Mouse (Mus musculus) MEL (cell line): ENCODE data around the gene Mrpl46. TPM values are rescaled to one million over a fixed set of nuclear protein-coding genes. Genes with fewer than 3 reads are reported as not detected.

ENCODE experiments used
- DNase-seq: peaks from one replicate; pipeline ENCODE4 v3.0.0; 2011; ENCODE audit warnings: low read depth, low spot score
- H3K27ac ChIP-seq: 2 replicates; pipeline ENCODE4 v1.5.1; 2012; ENCODE audit warnings: low read depth, mild to moderate bottlenecking, control low read depth, low read length, moderate library complexity; ENCODE audit not compliant: control insufficient read depth
- H3K27me3 ChIP-seq, 2 experiments: fragments of 150-350 bp in 1 of 2; sonication (generic) in 1 of 2; 2 replicates each; pipeline ENCODE4 v1.6.1; 2012; ENCODE audit warnings: low read length in 2 of 2, mild to moderate bottlenecking in 2 of 2, improper control_type of control experiment in 1 of 2, moderate library complexity in 1 of 2; ENCODE audit not compliant: insufficient read depth in 2 of 2, control insufficient read depth in 1 of 2
- H3K36me3 ChIP-seq, 2 experiments: 2 replicates each; pipeline ENCODE4 v1.6.1; 2012 to 2014; ENCODE audit warnings: low read length in 2 of 2, improper control_type of control experiment in 1 of 2, inconsistent platforms in 1 of 2, mild to moderate bottlenecking in 1 of 2; ENCODE audit not compliant: insufficient read depth in 2 of 2, control insufficient read depth in 1 of 2
- H3K4me1 ChIP-seq, 2 experiments: fragments of 150-350 bp in 1 of 2; sonication (generic) in 1 of 2; 2 replicates each; pipeline ENCODE4 v1.6.1; 2012; ENCODE audit warnings: low read length in 2 of 2, improper control_type of control experiment in 1 of 2, mild to moderate bottlenecking in 1 of 2; ENCODE audit not compliant: insufficient read depth in 2 of 2, control insufficient read depth in 1 of 2
- H3K4me3 ChIP-seq, 2 experiments: fragments of 150-350 bp in 1 of 2; sonication (generic) in 1 of 2; 2 replicates each; pipeline ENCODE4 v1.5.1; 2012; ENCODE audit warnings: low read depth in 2 of 2, low read length in 2 of 2, mild to moderate bottlenecking in 2 of 2, moderate library complexity in 2 of 2, control low read depth in 1 of 2, improper control_type of control experiment in 1 of 2; ENCODE audit not compliant: control insufficient read depth in 1 of 2, insufficient read depth in 1 of 2
- H3K79me2 ChIP-seq: 2 replicates; pipeline ENCODE4 v1.6.1; 2012; ENCODE audit warnings: mild to moderate bottlenecking, low read length, moderate library complexity; ENCODE audit not compliant: control insufficient read depth, poor library complexity, insufficient read depth
- H3K9ac ChIP-seq: 2 replicates; pipeline ENCODE4 v1.6.1; 2012; ENCODE audit warnings: low read depth, mild to moderate bottlenecking, control low read depth, low read length, moderate library complexity; ENCODE audit not compliant: control insufficient read depth, poor library complexity, severe bottlenecking
- H3K9me3 ChIP-seq: fragments of 150-350 bp; sonication (generic); replicated peaks from 2 replicates; pipeline ENCODE4 v1.6.1; 2012; ENCODE audit warnings: mild to moderate bottlenecking, low read length, improper control_type of control experiment, moderate library complexity; ENCODE audit not compliant: insufficient read depth
- ELF1 ChIP-seq: IDR thresholded peaks from 2 replicates; pipeline ENCODE4 v1.6.1; 2014; ENCODE audit warnings: low read depth, mild to moderate bottlenecking, inconsistent platforms, low read length, improper control_type of control experiment, moderate library complexity
- ETS1 ChIP-seq: IDR thresholded peaks from 2 replicates; pipeline ENCODE4 v1.6.1; 2012; ENCODE audit warnings: low read depth, mild to moderate bottlenecking, inconsistent platforms, low read length, improper control_type of control experiment, moderate library complexity
- JUND ChIP-seq: IDR thresholded peaks from 2 replicates; pipeline ENCODE4 v1.6.1; 2011; ENCODE audit warnings: low read depth, mild to moderate bottlenecking, improper control_type of control experiment, low read length
- MAFK ChIP-seq: IDR thresholded peaks from 2 replicates; pipeline ENCODE4 v1.6.1; 2011; ENCODE audit warnings: low read depth, mild to moderate bottlenecking, low read length, improper control_type of control experiment, borderline replicate concordance
- MAX ChIP-seq: IDR thresholded peaks from 2 replicates; pipeline ENCODE4 v1.6.1; 2011; ENCODE audit warnings: low read length, improper control_type of control experiment
- MYB ChIP-seq: IDR thresholded peaks from 2 replicates; pipeline ENCODE4 v1.6.1; 2011; ENCODE audit warnings: mild to moderate bottlenecking, low read depth, low read length, improper control_type of control experiment
- POLR2A ChIP-seq, 2 experiments: IDR thresholded peaks; 2 replicates each; pipeline ENCODE4 v1.6.1; 2011 to 2012; ENCODE audit warnings: low read length in 2 of 2, mild to moderate bottlenecking in 2 of 2, control low read depth in 1 of 2, improper control_type of control experiment in 1 of 2, low read depth in 1 of 2, moderate library complexity in 1 of 2; ENCODE audit not compliant: control insufficient read depth in 1 of 2, insufficient read depth in 1 of 2, poor library complexity in 1 of 2
- POLR2AphosphoS2 ChIP-seq: IDR thresholded peaks from 2 replicates; pipeline ENCODE4 v1.6.1; 2011; ENCODE audit warnings: low read length, improper control_type of control experiment
- POLR2AphosphoS5 ChIP-seq: IDR thresholded peaks from 2 replicates; pipeline ENCODE4 v1.6.1; 2012; ENCODE audit warnings: low read depth, borderline replicate concordance, mild to moderate bottlenecking, inconsistent platforms, low read length, moderate library complexity, mixed read lengths
- RCOR1 ChIP-seq: IDR thresholded peaks from 2 replicates; pipeline ENCODE4 v1.6.1; 2012; ENCODE audit warnings: low read depth, mild to moderate bottlenecking, inconsistent platforms, low read length, improper control_type of control experiment
- TCF12 ChIP-seq: IDR thresholded peaks from 2 replicates; pipeline ENCODE4 v1.6.1; 2014; ENCODE audit warnings: low read depth, mild to moderate bottlenecking, inconsistent platforms, low read length, improper control_type of control experiment, moderate library complexity
- ZC3H11A ChIP-seq: IDR thresholded peaks from 2 replicates; pipeline ENCODE4 v1.6.1; 2012; ENCODE audit warnings: low read depth, mild to moderate bottlenecking, inconsistent platforms, low read length, improper control_type of control experiment
- ZNF384 ChIP-seq: IDR thresholded peaks from 2 replicates; pipeline ENCODE4 v1.6.1; 2012; ENCODE audit warnings: low read depth, mild to moderate bottlenecking, inconsistent platforms, low read length, improper control_type of control experiment
- polyA plus RNA-seq, 2 experiments: library from polyadenylated mRNA; stranded (reverse) in 1 of 2; unstranded in 1 of 2; fragments of >175 nt in 1 of 2; fragments of >200 nt in 1 of 2; gene quantifications; 2 replicates each; pipeline versions ENCODE4 v1.2.1 to v1.2.4; 2012; ENCODE audit warnings: low replicate concordance in 2 of 2, low read depth in 1 of 2; ENCODE audit not compliant: insufficient read length in 2 of 2, insufficient read depth in 1 of 2, missing spikeins in 1 of 2
- total RNA-seq: library from RNA; depleted of rRNA; stranded (reverse); fragments of 300-350 nt; gene quantifications from 2 replicates; pipeline ENCODE4 v1.2.3, GENCODE M21; 2012

The Mrpl46 gene
- total and polyA plus RNA-seq, 3 experiments, result 67.2 to 70.8 TPM; not detected in 1

- no peaks in the 10 kb centered on the region for H3K4me1 ChIP-seq
- no peak overlapping the region for H3K4me3 ChIP-seq
- no peaks in the 10 kb centered on the region for H3K9me3 ChIP-seq
- H3K79me2 ChIP-seq, result no peaks in the 10 kb centered on the region
- no peak for DNase-seq
- no peak overlapping the region for H3K27ac ChIP-seq
- peaks cover 3 to 6% of the 10 kb centered on the region in 2 experiments for H3K27me3 ChIP-seq
- H3K9ac ChIP-seq, result no peak overlapping the region
- H3K36me3 ChIP-seq, result no peaks in the 10 kb centered on the region
- no peak for TF ChIP-seq POLR2AphosphoS2
- TF ChIP-seq ZNF384, result no peak
- no peak for TF ChIP-seq ZC3H11A
- no peak for TF ChIP-seq RCOR1
- TF ChIP-seq MAFK, result no peak
- no peak for TF ChIP-seq ETS1
- TF ChIP-seq MAX, result no peak
- TF ChIP-seq TCF12, result no peak
Observed at GRCm38 (mm10) chr7:78763801-78764200, 19.5 kb downstream of the Mrpl46 start.

DNA sequence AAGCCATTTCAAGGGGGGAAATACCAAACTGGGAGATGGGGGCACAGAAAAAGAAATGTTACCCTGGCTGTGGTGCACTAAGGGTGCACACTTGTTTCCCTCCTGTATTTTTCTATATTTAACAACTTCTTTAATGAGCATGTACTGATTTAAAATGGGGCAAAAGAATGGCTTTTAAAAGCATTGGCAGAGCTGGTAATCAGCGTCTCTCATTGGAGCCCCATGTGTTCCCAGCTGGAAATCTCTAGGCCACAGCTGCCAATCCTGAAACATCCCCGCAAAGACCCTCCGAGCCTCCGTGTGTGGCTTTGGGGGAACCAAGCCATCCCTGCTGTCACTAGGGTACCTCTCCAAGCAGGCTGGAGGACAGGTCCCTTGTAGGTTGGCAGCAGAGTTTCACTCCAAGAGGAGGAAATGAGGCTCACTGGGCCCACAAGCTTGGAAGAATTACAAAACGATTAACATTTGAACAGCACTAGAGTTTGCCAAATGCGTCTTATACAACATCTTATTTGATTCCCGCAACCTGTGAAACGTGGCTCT, 28.8 kb downstream of the Mrpl46 start:
- DNase-seq, result no peak
- Histone ChIP-seq H3K36me3 (no peaks in the 10 kb centered on the region), H3K4me1 (no peaks in the 10 kb centered on the region), H3K9ac (no peak overlapping the region), H3K4me3 (no peak overlapping the region), H3K27me3 (peaks cover 2 to 7% of the 10 kb centered on the region in 2 experiments), H3K27ac (no peak overlapping the region), H3K9me3 (no peaks in the 10 kb centered on the region), H3K79me2 (no peaks in the 10 kb centered on the region)
- TF ChIP-seq JUND, result no peak
- no peak for TF ChIP-seq MYB

DNA sequence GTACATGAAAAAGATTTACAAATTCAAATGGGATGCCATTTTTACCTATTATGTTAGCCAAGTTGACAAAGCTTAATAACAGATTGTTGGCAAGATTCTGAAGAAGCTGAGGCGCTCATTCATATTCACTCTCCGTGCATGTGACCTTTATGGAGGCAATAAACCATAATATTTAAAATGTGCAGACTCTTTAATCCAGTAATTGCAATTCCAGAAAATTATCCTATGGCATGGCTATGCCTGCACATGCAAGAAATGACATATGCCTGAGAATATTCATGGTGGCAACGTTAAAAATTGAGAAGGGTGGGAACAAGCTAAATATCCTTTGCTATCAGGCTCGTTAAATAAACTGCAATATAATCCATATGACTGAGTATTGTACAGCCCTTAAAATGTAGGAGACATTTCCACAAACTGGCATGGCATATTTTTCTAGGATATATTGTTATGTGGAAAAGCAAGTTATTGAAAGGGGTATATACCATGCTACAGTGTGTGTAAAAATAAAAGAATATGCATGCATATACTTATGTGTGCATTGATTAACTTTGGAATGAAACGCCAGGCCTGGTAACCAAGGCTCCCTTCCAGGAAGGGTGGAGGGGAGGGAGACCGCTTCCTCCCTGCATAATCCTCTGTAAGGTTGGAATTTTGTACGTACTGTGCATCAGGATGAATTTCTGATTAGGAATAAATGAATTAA, 29.4 kb downstream of the Mrpl46 start:
- Histone ChIP-seq H3K4me1 (no peaks in the 10 kb centered on the region), H3K79me2 (no peaks in the 10 kb centered on the region), H3K36me3 (no peaks in the 10 kb centered on the region), H3K27me3 (peaks cover 2 to 4% of the 10 kb centered on the region in 2 experiments; a peak in 3 of 4 replicates), H3K9ac (no peak overlapping the region), H3K27ac (no peak overlapping the region)
- DNase-seq, result no peak
- TF ChIP-seq ELF1, result no peak
- no peak for TF ChIP-seq POLR2AphosphoS5
- no peak for TF ChIP-seq MYB
- no peak for TF ChIP-seq POLR2A (IDR thresholded peaks at IDR 0.05; ENCODE audit: control insufficient read depth in 1 of 2, insufficient read depth in 1 of 2, low read depth in 1 of 2, low read length in 2 of 2, poor library complexity in 1 of 2)
- TF ChIP-seq, all 39 proteins: peak for 0
- no peaks in the 10 kb centered on the region for H3K9me3 ChIP-seq
- H3K4me3 ChIP-seq, result no peak overlapping the region
